Mouse (Mus musculus): ENCODE results near the gene Rarb. TPM values are rescaled to one million over a fixed set of nuclear protein-coding genes. Genes with fewer than 3 reads are reported as not detected.

The Rarb gene
- polyA plus RNA-seq, 1 experiment from 2014 or later = 19.3 TPM

GRCm38 (mm10) chr14:16604469-16605064, 214.4 kb downstream of the Rarb start:
- H3K4me3 ChIP-seq (replicated peaks; ENCODE audit: low read depth, low read length) = no peak overlapping the region
- no peak overlapping the region for H3K4me2 ChIP-seq (ENCODE audit: low read length)
- H3K9me3 ChIP-seq (replicated peaks; ENCODE audit: low read length) = no peaks in the 10 kb centered on the region
- H3K4me1 ChIP-seq (replicated peaks; ENCODE audit: insufficient read depth, low read length) = no peaks in the 10 kb centered on the region
- H3K27ac ChIP-seq = no peak overlapping the region
- ATAC-seq (replicated peaks; ENCODE audit: low FRiP score, low read depth) (no peak), DNase-seq (ENCODE audit: low spot score) (peak; percentile 3)
- H3K36me3 ChIP-seq (ENCODE audit: insufficient read depth, low read length) = no peaks in the 10 kb centered on the region
- 18% methylated on average over 8 of the region's 8 CpGs for WGBS
- H3K27me3 ChIP-seq (ENCODE audit: insufficient read depth, low read length) = no peaks in the 10 kb centered on the region
- TF ChIP-seq CTCF (IDR thresholded peaks at IDR 0.05; ENCODE audit: low read depth) = no peak
- no peak overlapping the region for H3K9ac ChIP-seq (ENCODE audit: low read depth, low read length)

GRCm38 (mm10) chr14:16603040-16603590, 215.8 kb downstream of the Rarb start:
- Histone ChIP-seq H3K9me3 (replicated peaks; ENCODE audit: low read length) (no peaks in the 10 kb centered on the region), H3K4me1 (replicated peaks; ENCODE audit: insufficient read depth, low read length) (no peaks in the 10 kb centered on the region; the same call in 1 of the 2 replicates), H3K4me2 (ENCODE audit: low read length) (no peak overlapping the region), H3K36me3 (ENCODE audit: insufficient read depth, low read length) (no peaks in the 10 kb centered on the region), H3K9ac (ENCODE audit: low read depth, low read length) (no peak overlapping the region), H3K27ac (peak overlapping the region; percentile 55), H3K4me3 (replicated peaks; ENCODE audit: low read depth, low read length) (no peak overlapping the region), H3K27me3 (ENCODE audit: insufficient read depth, low read length) (no peaks in the 10 kb centered on the region)
- 11% methylated on average over 5 of the region's 5 CpGs for WGBS
- peak; percentile 83 for DNase-seq (ENCODE audit: low spot score)
- no peak for TF ChIP-seq CTCF (IDR thresholded peaks at IDR 0.05; ENCODE audit: low read depth)
- no peak; the same call in 1 of the 2 replicates for ATAC-seq (replicated peaks; ENCODE audit: low FRiP score, low read depth)

- no peaks in the 10 kb centered on the region for H3K27me3 ChIP-seq (ENCODE audit: insufficient read depth, low read length)
- 75% methylated on average over 7 of the region's 7 CpGs for WGBS
- TF ChIP-seq CTCF (IDR thresholded peaks at IDR 0.05; ENCODE audit: low read depth) = no peak
- H3K9ac ChIP-seq (ENCODE audit: low read depth, low read length) = no peak overlapping the region
- no peaks in the 10 kb centered on the region for H3K9me3 ChIP-seq (replicated peaks; ENCODE audit: low read length)
- H3K4me3 ChIP-seq (replicated peaks; ENCODE audit: low read depth, low read length) = no peak overlapping the region
- no peak overlapping the region for H3K27ac ChIP-seq
- H3K36me3 ChIP-seq (ENCODE audit: insufficient read depth, low read length) = no peaks in the 10 kb centered on the region
- ATAC-seq (replicated peaks; ENCODE audit: low FRiP score, low read depth) (no peak), DNase-seq (ENCODE audit: low spot score) (no peak)
- H3K4me1 ChIP-seq (replicated peaks; ENCODE audit: insufficient read depth, low read length) = no peaks in the 10 kb centered on the region; the same call in 1 of the 2 replicates
- H3K4me2 ChIP-seq (ENCODE audit: low read length) = no peak overlapping the region
These were observed 219.7 kb downstream of the Rarb start for GRCm38 (mm10) chr14:16599224-16599623.

DNA sequence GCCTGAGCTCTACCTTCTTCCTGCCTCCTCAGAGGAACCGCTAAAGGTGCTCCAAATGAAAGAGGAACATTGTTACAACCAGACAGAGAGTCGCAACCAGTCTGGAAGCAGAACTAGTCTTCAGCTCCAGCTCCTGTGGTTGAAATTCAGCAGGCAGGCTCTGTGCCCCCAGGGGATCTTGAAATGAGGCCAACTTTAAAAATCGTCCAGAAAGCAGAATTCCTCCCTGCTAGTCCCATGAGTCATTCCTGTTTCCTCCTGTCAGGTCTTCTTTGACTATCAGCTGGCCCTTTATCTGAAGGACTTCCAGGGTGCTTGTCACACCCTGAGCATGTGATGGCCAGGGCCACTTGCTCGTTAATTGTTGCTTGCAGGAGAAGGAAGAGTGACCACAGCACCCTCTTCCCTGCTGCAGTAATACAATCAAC, 220.9 kb downstream of the Rarb start:
- Histone ChIP-seq H3K4me1 (replicated peaks; ENCODE audit: insufficient read depth, low read length) (no peaks in the 10 kb centered on the region; the same call in 1 of the 2 replicates), H3K9ac (ENCODE audit: low read depth, low read length) (no peak overlapping the region), H3K27ac (0 out of 2 replicates have a peak overlapping the region, but pooled peaks have one; percentile 19), H3K9me3 (replicated peaks; ENCODE audit: low read length) (no peaks in the 10 kb centered on the region), H3K4me3 (replicated peaks; ENCODE audit: low read depth, low read length) (no peak overlapping the region), H3K4me2 (ENCODE audit: low read length) (no peak overlapping the region), H3K27me3 (ENCODE audit: insufficient read depth, low read length) (no peaks in the 10 kb centered on the region), H3K36me3 (ENCODE audit: insufficient read depth, low read length) (no peaks in the 10 kb centered on the region)
- no peak for TF ChIP-seq CTCF (IDR thresholded peaks at IDR 0.05; ENCODE audit: low read depth)
- no peak for ATAC-seq (replicated peaks; ENCODE audit: low FRiP score, low read depth)
- WGBS = 23% methylated on average over 4 of the region's 4 CpGs
- peak; percentile 38 for DNase-seq (ENCODE audit: low spot score)

DNA sequence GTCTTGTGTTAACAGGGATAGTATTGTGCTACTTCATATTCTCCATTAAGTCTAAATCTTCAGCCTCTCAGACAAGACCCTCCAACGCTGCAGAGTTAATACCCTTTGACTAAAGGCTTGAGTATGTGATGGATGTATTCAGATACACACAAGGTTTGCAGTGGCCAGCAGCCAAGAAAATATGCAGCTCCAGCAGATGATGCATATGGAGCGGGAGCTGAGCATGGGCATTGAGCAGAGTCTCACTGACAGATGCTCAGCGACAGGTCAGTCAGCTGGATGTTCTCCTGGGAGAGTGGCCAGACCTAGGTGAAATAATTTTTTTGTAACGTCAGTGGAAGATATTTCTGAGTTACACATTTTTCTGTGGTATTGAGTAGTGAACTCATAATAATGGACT, 229.8 kb downstream of the Rarb start:
- no peak for TF ChIP-seq CTCF (IDR thresholded peaks at IDR 0.05; ENCODE audit: low read depth)
- Histone ChIP-seq H3K4me3 (replicated peaks; ENCODE audit: low read depth, low read length) (no peak overlapping the region), H3K27ac (no peak overlapping the region), H3K9ac (ENCODE audit: low read depth, low read length) (no peak overlapping the region), H3K36me3 (ENCODE audit: insufficient read depth, low read length) (no peaks in the 10 kb centered on the region), H3K9me3 (replicated peaks; ENCODE audit: low read length) (no peaks in the 10 kb centered on the region), H3K4me2 (ENCODE audit: low read length) (no peak overlapping the region), H3K4me1 (replicated peaks; ENCODE audit: insufficient read depth, low read length) (no peaks in the 10 kb centered on the region), H3K27me3 (ENCODE audit: insufficient read depth, low read length) (no peaks in the 10 kb centered on the region)
- DNase-seq (ENCODE audit: low spot score) (no peak), ATAC-seq (replicated peaks; ENCODE audit: low FRiP score, low read depth) (no peak)
- WGBS = 63% methylated on average over 4 of the region's 4 CpGs

GRCm38 (mm10) chr14:16578100-16578499, 240.9 kb downstream of the Rarb start:
- no peak for TF ChIP-seq CTCF (IDR thresholded peaks at IDR 0.05; ENCODE audit: low read depth)
- no peaks in the 10 kb centered on the region for H3K27me3 ChIP-seq (ENCODE audit: insufficient read depth, low read length)
- no peaks in the 10 kb centered on the region for H3K9me3 ChIP-seq (replicated peaks; ENCODE audit: low read length)
- no peak overlapping the region for H3K9ac ChIP-seq (ENCODE audit: low read depth, low read length)
- ATAC-seq (replicated peaks; ENCODE audit: low FRiP score, low read depth) (no peak), DNase-seq (ENCODE audit: low spot score) (no peak)
- H3K4me3 ChIP-seq (replicated peaks; ENCODE audit: low read depth, low read length) = no peak overlapping the region
- no peak overlapping the region for H3K27ac ChIP-seq
- H3K4me1 ChIP-seq (replicated peaks; ENCODE audit: insufficient read depth, low read length) = no peaks in the 10 kb centered on the region
- no peak overlapping the region for H3K4me2 ChIP-seq (ENCODE audit: low read length)
- no peaks in the 10 kb centered on the region for H3K36me3 ChIP-seq (ENCODE audit: insufficient read depth, low read length)
